ENCODE assay signal across 23 mouse cellular contexts in the genomic region with DNA sequence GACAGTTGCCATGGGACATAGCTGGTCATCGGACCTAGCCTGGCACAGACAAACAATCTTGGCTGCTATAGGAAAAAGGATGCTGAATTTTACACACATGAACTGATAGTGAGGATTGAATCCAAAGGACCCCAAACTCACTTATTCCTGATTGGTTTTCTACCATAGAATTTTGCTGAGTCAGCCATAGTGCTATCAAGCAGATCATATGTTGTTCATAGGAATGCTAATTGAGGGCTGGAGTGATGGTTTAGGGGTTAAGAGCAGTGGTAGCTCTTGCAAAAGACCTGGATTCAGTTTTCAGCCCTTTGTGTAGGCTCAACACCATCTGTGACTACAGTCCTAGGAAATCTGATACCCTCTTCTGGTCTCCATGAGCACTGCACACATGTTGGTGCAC. TPM values are rescaled to one million over a fixed set of nuclear protein-coding genes. Genes with fewer than 3 reads are reported as not detected.
DNase-seq lines count a peak whose midpoint lies in the region; TF ChIP-seq lines count a peak whose summit lies in the region.
"Had no signal": no experiment of that assay in that cellular context is flagged by ENCODE, and none has a peak within 500 bp of the region (broad histone marks: within the 10 kb centered on the region; RNA-seq: fewer than 3 reads in every experiment).

No protein-coding gene starts in this region.

- H3K79me2 ChIP-seq in heart, adult 2 months (replicated peaks; ENCODE audit: control insufficient read depth, insufficient read depth, low read length), result no peaks in the 10 kb centered on the region
- no peaks in the 10 kb centered on the region for H3K79me2 ChIP-seq in CH12.LX (replicated peaks; ENCODE audit: control insufficient read depth, extremely low read depth, insufficient read depth, poor library complexity, severe bottlenecking)

- intact Hi-C loops in heart, adult 2 months (cut with DNase I), result no loop called here

- no peak for TF ChIP-seq EP300 in heart, adult 2 months (IDR thresholded peaks at IDR 0.05; ENCODE audit: insufficient read depth, low read depth, low read length)
- TF ChIP-seq EP300 in CH12.LX (IDR thresholded peaks at IDR 0.05; ENCODE audit: low read length), result no peak

- in situ Hi-C loops in CH12.LX (cut with MboI; ENCODE audit: low pct_ligation_motif_present, low pct_unique_long_range_greater_than_20kb, low sequenced_read_pairs) (no loop called here), ES-E14 (cut with MboI; ENCODE audit: low sequenced_read_pairs in 2 of 2, unreplicated experiment in 2 of 2) (no loop called here)

- H3K9ac ChIP-seq in heart, adult 2 months (ENCODE audit: low read depth, low read length), result no peak overlapping the region
- H3K9ac ChIP-seq in CH12.LX (ENCODE audit: insufficient read depth, low read depth) (no peak overlapping the region), ES-E14 (ENCODE audit: insufficient read depth, low read depth, low read length, poor library complexity, severe bottlenecking) (no peak overlapping the region)

- no peak overlapping the region for H3K27ac ChIP-seq in heart, adult 2 months
- no peak overlapping the region for H3K27ac ChIP-seq in CH12.LX (ENCODE audit: insufficient read depth, low read depth)
- H3K27ac ChIP-seq in ES-E14 (ENCODE audit: insufficient read depth, low read depth, low read length, poor library complexity, severe bottlenecking), result no peak overlapping the region

- no peak for TF ChIP-seq RAD21 in CH12.LX (IDR thresholded peaks at IDR 0.05; ENCODE audit: low read depth, low read length)

- peak; percentile 18; the same call in 1 of the 2 replicates for TF ChIP-seq CTCF in heart, adult 2 months (IDR thresholded peaks at IDR 0.05)
- TF ChIP-seq CTCF in CH12.LX (conservative IDR thresholded peaks at IDR 0.05 in 1 of 2, IDR thresholded peaks at IDR 0.05 in 1 of 2; ENCODE audit: low read depth in 2 of 2, low read length in 2 of 2), result no peak

- H3K27me3 ChIP-seq in heart, adult 2 months (ENCODE audit: control insufficient read depth, insufficient read depth, low read length), result no peaks in the 10 kb centered on the region
- no peaks in the 10 kb centered on the region for H3K27me3 ChIP-seq in CH12.LX (replicated peaks)
- H3K27me3 ChIP-seq: Patski had no signal

- DNase-seq in heart, adult 2 months, result no peak
- DNase-seq in heart, postnatal 4 days, result no peak
- no peak for DNase-seq in CH12.LX (ENCODE audit: extremely low read depth)
- no peak for DNase-seq in ES-E14 (ENCODE audit: low read depth, low spot score)
- DNase-seq in kidney, postnatal 25 days, result no peak
- no peak for DNase-seq in kidney, postnatal 4 days
- DNase-seq: adrenal gland, adult 2 months; adrenal gland, adult 8-10 months; adrenal gland, postnatal 10 days; adrenal gland, postnatal 14 days; adrenal gland, postnatal 25 days; adrenal gland, postnatal 36 days; B cell, adult 2 months; cerebellum, adult 11 months; cerebellum, adult 11-12 months; cerebellum, adult 18-20 months; cerebellum, adult 2 months; cerebellum, adult 8-10 months had no signal

- H3K4me3 ChIP-seq in heart, adult 2 months, result no peak overlapping the region
- H3K4me3 ChIP-seq in CH12.LX (replicated peaks in 1 of 3; ENCODE audit: low read depth in 2 of 3, low read length in 2 of 3, poor library complexity in 1 of 3), result no peak overlapping the region
- no peak overlapping the region for H3K4me3 ChIP-seq in ES-E14 (ENCODE audit: insufficient read depth in 1 of 2, low read depth in 1 of 2, low read length in 2 of 2, poor library complexity in 1 of 2, severe bottlenecking in 1 of 2)

- H3K9me3 ChIP-seq in CH12.LX (replicated peaks; ENCODE audit: low read length), result no peaks in the 10 kb centered on the region
- H3K9me3 ChIP-seq in ES-E14 (ENCODE audit: control insufficient read depth, insufficient read depth, low read depth, low read length), result no peaks in the 10 kb centered on the region
- H3K9me3 ChIP-seq: G1E had no signal

- H3K4me2 ChIP-seq in CH12.LX (ENCODE audit: insufficient read depth, low read depth, poor library complexity, severe bottlenecking), result no peak overlapping the region

- WGBS in heart, adult 2 months, result 100% methylated on average over 1 of the region's 1 CpGs

- dilution Hi-C loops in CH12.LX (cut with MboI; ENCODE audit: extremely low pct_ligation_motif_present, extremely low pct_unique_long_range_greater_than_20kb, low sequenced_read_pairs), result no loop called here

- H3K36me3 ChIP-seq in heart, adult 2 months (ENCODE audit: control insufficient read depth, insufficient read depth, low read length), result no peaks in the 10 kb centered on the region
- H3K36me3 ChIP-seq in CH12.LX (replicated peaks in 1 of 2; ENCODE audit: control insufficient read depth in 1 of 2, insufficient read depth in 1 of 2, low read length in 1 of 2) (no peaks in the 10 kb centered on the region), ES-E14 (ENCODE audit: control insufficient read depth, insufficient read depth, low read length, poor library complexity, severe bottlenecking) (no peaks in the 10 kb centered on the region)
- H3K36me3 ChIP-seq: G1E had no signal

- TF ChIP-seq POLR2A in heart, adult 2 months (IDR thresholded peaks at IDR 0.05; ENCODE audit: insufficient read depth, low read depth, low read length), result no peak
- no peak for TF ChIP-seq POLR2A in CH12.LX (IDR thresholded peaks at IDR 0.05; ENCODE audit: low read depth, low read length)

- no peaks in the 10 kb centered on the region for H3K4me1 ChIP-seq in heart, adult 2 months (ENCODE audit: control insufficient read depth, insufficient read depth, low read length)
- no peaks in the 10 kb centered on the region for H3K4me1 ChIP-seq in CH12.LX (ENCODE audit: control insufficient read depth in 1 of 2, insufficient read depth in 2 of 2)
- H3K4me1 ChIP-seq in ES-E14 (ENCODE audit: control insufficient read depth in 2 of 2, insufficient read depth in 2 of 2, low read length in 2 of 2, poor library complexity in 1 of 2), result no peaks in the 10 kb centered on the region

TF ChIP-seq in CH12.LX, 34 proteins besides CTCF, POLR2A, EP300 and RAD21:
- TF ChIP-seq BHLHE40 (IDR thresholded peaks at IDR 0.05; ENCODE audit: low read depth, low read length), result no peak
- TF ChIP-seq MAFK (IDR thresholded peaks at IDR 0.05; ENCODE audit: insufficient replicate concordance, low read length), result peak; percentile 90

TF ChIP-seq in ES-E14, 5 proteins besides CTCF, POLR2A, EP300 and RAD21:
- TF ChIP-seq MAFK (IDR thresholded peaks at IDR 0.05; ENCODE audit: insufficient read depth, low read depth, low read length) (peak; percentile 84), HCFC1 (IDR thresholded peaks at IDR 0.05; ENCODE audit: borderline replicate concordance, insufficient read depth, low read length) (no peak)

RNA-seq across cellular contexts. Expression of gene Acadl, which starts 24.1 kb away (rescaled TPM):
- total RNA-seq in heart, adult 2 months (2021), result 1,000 to 10,000 TPM; 1,007 to 1,201 TPM
- 327 and 489 TPM in 2 replicates for polyA plus RNA-seq in heart, adult 2 months (2012; rRNA removed)
- total RNA-seq in heart, postnatal 4 days (2021), result 1,000 to 10,000 TPM; 1,242 to 1,246 TPM
- total RNA-seq in CH12.LX (2012; rRNA removed), result 18.8 and 24.7 TPM in 2 replicates
- 26.2 and 28.4 TPM in 2 replicates for total RNA-seq in CH12.LX (2014; rRNA removed)
- polyA plus RNA-seq in CH12.LX (2012; ENCODE audit: insufficient read length, low read depth), result 58.9 and 62.6 TPM in 2 replicates
- 4.2 and 4.9 TPM in 2 replicates for total RNA-seq in ES-E14 (2012; rRNA removed)

RNA-seq across cellular contexts. Expression of gene Myl1, which starts 58.0 kb away (rescaled TPM):
- total RNA-seq in heart, adult 2 months (2021), result 10 to 100 TPM; 22.5 to 30.4 TPM
- 62.8 and 111 TPM in 2 replicates for polyA plus RNA-seq in heart, adult 2 months (2012; rRNA removed)
- 10 to 100 TPM; 35.0 to 75.2 TPM for total RNA-seq in heart, postnatal 4 days (2021)
- total RNA-seq in CH12.LX (2012; rRNA removed) (not detected in 2 replicates), CH12.LX (2014; rRNA removed) (not detected in 2 replicates), ES-E14 (2012; rRNA removed) (not detected in 2 replicates)
- not detected in 2 replicates for polyA plus RNA-seq in CH12.LX (2012; ENCODE audit: insufficient read length, low read depth)
- total RNA-seq: MEL had no signal
- polyA plus RNA-seq: activated CD4-positive, CD25-positive, alpha-beta regulatory T cell, adult 4 months; CD4-positive, CD25-positive, alpha-beta regulatory T cell, adult 4 months; G1E; Patski had no signal

Comparison
In these comparisons a context has a peak if more than half of its experiments do, and no peak if none do; other contexts are left out.
1. RNA of gene Acadl, which starts 24.1 kb away (total RNA-seq): 1,242 to 1,246 TPM in heart, postnatal 4 days and 1,007 to 1,201 TPM in heart, adult 2 months; 18.8 to 28.4 TPM in CH12.LX and 4.2 to 4.9 TPM in ES-E14; every median in the first group is over 10 times any median in the second.
2. RNA of gene Myl1, which starts 58.0 kb away (total RNA-seq): 35.0 to 75.2 TPM in heart, postnatal 4 days and 22.5 to 30.4 TPM in heart, adult 2 months; not detected in CH12.LX and not detected in ES-E14; every median in the first group is over 10 times any median in the second.